Mouse (Mus musculus) activated CD4-positive, CD25-positive, alpha-beta regulatory T cell, adult 4 months (primary cell): ENCODE results near the gene Myh7. TPM values are rescaled to one million over a fixed set of nuclear protein-coding genes. Genes with fewer than 3 reads are reported as not detected.
"Not testable (repeated sequence)": the region's sequence is repeated elsewhere in the genome, so short reads cannot be mapped to it uniquely, and the experiment has no call there.

Experiments
- ATAC-seq: one replicate; pipeline ENCODE4 v1.8.0; 2017
- polyA plus RNA-seq, 2 experiments: library from polyadenylated mRNA; unstranded; fragments of 100-300 nt; shearing (Covaris generic); gene quantifications; one replicate each; pipeline ENCODE4 v1.2.1; 2017

Gene Myh7
- not detected for polyA plus RNA-seq

DNA sequence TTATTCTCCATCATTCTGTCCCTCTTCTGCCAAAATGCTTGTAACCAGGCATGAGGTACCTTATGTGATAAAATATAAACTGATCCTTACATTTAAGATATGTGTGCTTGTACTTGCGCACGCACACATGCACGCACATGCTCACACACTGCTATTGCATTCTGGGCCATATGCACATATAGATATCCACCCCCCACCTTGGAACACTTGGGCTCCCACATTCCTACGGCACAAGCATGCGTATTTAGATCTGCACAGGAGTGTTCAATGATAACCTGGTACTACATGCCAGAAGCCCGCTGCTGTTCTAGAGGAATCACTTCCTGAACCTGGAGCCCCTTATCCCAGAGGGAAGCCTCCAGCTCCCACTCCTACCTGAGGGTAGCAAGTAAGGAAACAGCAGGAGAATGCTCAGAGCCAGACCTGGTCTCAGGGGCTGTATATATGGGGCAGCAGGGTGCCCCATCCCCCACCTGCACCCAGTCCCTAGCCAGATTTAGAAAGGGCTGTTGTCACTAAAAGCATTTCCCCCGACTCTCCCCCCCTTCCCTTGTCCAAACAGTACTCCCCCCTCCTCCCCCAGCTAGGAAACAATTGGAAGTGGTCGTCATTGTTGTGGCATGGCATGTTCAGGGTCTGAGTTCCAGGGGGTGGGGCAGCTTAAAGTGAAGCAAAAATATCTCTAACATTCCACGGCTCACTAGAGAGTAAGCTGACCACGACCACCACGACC lies at the start of gene Myh7:
TSS of gene Myh7 (minus strand) at position 491 of the 733 bp plus-strand sequence.
- ATAC-seq = no peak

DNA sequence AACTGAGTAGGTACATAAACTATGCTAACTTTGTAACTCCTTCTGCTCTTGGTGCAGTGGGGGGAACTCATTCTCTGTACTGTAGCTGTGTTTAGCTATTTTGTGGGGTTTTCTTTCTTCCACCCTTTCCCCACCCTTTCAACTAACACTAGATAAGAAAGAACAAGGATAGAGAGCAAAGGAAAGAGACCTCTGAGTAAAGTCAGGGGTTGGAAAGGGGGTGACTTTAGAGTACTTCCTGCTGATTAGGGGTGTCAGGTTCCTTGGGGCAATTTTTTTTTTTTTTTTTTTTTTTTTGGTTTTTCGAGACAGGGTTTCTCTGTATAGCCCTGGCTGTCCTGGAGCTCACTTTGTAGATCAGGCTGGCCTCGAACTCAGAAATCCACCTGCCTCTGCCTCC lies 49.3 kb upstream of the Myh7 start:
- ATAC-seq = not testable (repeated sequence)

DNA sequence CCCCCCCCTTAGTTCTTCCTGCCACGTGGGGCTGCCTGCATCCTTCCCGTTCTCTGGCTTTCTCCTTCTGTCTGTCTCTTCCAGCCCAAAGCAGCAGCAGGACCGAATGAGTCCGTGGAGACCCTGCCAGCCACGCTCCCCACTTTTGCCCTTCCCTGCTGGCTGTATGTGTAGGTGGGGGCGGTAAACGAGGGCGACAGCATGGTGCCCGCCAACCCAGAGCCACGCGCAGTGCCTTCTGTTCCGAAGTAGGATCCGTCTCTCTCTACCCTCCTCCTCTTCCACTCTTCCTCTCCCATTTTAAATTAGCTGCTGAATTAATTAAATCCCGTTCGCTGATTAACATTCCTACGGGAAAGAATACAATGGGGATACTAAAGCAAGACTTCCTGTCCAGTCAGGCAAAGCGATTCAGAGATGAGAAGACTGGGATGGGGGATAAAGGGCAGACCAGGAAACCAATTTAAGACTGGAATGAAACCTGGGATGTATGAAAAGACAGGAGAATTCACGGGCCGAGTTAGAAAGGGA lies 38.3 kb upstream of the Myh7 start:
- ATAC-seq = no peak

DNA sequence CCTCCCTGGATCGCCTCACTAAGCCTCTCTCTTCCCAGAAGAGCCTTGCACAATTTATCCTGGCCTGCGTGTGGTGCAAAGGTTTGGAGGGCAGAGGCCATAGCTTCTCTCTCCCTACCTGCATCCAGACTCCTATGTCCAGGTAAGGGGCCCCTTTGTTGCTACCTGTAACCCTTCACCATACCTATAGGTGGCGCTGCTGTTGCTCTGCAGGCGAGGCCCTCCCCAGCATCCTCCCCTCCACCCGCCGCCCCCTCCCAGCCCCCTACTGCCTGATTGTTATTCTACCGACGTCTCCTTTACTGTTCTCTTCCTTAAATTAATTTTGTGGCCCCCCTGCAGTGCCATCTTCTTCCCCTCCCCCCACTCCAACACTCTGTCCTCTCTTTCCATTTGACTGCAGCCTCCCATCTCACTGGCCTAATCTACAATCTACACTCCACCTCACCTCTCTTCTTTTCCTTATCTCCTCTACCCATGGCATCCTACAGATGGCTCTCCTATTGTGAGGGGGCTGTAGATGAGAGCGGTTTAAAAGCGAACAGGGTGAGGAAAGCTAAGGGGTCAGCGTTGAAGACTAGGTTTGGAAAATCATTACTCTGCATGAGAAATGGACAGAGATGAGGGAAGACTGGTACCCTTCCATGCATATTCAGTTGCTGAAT lies 34.7 kb upstream of the Myh7 start:
- no peak for ATAC-seq

DNA sequence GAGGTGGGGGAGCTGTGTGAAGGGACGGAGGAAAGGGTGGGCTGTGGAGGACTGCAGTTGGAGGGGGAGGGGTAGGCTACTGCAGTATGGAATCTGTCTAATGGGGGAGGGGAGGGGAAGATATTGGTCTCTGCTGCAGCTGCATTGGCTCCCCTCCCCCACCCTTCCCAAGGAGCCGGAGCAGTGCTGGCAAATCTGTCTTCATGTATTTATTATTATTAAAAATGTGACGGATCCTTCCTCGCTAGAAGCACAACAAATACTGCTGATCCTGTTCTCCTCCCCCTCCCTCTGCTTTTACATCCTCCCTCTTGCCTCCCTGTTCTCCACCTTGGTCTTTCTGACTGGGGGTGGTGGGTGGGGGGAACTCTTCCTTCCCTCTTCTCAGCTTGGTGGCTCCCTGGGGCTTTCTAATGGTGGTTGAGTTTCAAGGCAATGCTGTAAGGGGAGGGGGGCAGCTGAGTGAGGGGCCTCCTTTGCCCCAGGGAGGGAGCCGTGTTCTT lies 34.0 kb upstream of the Myh7 start:
- no peak for ATAC-seq

DNA sequence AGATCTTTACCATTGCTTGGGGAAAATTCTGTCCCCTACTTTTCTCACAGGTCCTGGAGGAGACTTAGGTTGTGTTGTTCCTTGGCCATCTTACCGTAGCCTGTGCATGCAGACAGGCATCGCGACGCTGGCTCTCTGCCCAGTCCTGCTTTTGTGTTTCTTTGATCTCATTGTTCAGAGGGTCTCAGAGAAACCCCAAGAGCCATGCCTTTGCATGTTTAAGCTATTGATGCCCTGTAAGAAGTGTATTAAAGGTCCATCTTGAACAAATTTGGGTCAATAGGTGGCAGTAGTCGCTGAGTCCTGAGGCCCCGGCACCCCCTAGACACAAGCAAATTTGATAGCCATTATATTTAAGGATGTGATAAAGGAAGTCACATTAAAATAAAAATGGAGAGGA lies 33.2 kb upstream of the Myh7 start:
- no peak for ATAC-seq

DNA sequence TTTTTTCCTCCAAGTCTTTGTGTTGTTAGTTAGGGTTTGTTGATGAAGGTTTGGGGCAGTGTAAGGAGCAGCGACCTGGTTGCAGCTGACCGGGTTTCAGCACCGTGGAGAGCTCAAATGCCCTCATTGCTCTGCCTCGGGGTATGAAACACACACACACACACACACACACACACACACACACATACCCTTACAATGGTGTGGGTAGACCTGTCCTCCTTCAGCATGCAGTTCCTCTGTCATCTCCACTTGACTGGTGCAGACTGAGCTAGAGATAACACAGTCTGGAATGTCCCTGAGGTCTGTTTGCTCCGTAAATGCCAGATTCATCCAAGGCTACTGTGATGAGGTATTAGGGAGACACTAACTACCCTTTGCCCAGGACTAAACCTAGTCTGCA lies 32.8 kb upstream of the Myh7 start:
- ATAC-seq = no peak

DNA sequence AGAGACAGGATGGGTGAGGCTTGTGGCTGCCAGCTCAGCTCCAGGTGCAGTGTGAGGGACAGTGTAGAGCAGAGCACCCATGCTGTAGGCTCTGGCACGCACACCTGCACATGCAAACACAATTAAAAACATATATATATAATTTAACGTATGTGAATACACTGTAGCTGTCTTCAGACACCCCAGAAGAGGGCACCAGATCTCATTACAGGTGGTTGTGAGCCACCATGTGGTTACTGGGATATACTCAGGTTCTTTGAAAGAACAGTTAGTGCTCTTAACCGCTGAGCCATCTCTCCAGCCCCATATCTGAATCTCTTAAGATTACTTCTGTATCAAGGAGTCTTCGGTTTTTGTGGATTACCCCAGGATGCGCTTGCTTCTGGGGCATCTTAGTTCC lies 31.1 kb upstream of the Myh7 start:
- peak; percentile 49 for ATAC-seq

DNA sequence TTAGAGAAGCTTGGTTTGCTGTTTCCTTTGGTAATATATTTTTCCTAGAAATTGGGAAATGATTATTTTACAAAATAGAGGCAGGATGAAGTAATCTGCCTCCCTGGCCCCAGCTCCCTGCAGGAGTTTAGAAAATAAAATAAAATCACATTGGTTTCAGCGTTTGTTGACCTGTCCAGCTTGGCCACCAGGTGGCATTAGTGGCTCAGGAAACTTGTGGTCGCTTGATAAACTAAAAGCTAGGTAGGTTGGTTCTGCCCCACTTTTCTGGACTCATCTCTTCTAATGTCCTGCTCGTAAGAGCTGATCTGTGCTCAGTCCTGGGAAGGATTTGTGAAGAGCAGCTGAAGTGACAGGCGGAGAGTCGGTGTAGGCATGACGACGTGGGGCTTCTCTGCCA lies 29.8 kb upstream of the Myh7 start:
- peak; percentile 36 for ATAC-seq

DNA sequence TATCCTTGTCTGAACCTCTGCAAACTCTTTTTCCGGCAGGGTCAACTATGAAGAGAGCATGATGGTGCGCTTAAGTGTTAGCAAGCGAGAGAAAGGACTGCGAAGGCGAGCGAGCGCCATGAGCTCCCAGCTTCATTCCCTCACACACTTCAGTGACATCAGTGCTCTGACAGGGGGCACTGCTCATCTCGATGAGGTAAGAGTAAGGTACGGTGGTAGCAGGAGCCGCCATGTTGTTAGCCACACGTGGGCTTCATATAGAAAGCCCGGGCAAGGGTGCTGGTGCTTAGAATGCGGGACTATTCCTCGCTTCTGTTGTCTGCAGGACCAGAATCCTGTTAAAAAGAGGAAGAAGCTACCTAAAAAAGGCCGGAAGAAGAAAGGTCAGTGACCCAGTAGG lies 28.6 kb upstream of the Myh7 start:
- ATAC-seq = no peak

DNA sequence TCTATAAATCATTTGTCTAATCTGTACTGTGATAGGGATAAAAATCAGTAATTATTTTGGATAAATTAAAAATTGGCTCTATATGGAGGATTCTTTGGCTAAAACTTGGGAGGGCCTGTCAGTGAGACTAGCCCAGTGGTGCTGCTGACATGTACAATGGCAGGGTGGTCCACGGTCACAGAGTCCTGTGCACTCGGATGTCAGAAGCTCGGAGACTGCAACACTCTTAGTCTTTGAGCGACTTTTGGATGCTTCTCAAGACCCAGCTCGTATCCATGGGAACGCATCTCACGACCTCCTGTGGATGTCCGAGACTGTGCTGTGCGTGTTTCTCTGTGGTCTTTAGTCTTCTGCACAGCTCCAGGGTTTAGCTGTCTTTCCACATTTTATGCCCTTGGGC lies 26.0 kb upstream of the Myh7 start:
- no peak for ATAC-seq

DNA sequence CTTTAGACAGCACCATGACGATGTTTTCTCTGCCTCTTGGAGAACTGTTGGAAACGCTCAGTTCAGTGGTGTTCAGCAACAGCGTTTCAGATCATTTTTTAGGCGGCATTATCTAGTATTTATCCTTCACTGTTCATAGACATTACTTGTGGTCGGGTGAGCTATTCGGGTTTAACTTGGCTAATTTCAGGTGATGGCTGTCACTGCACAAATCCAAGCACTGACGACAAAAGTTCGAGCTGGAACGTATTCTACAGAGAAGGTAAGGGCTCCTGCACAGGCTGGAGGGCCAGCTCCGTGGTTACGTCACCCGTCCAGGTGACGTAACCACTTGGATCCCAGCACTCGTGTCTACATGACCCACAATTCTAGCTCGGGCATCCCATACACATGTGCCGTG lies 22.4 kb upstream of the Myh7 start:
- ATAC-seq = no peak

DNA sequence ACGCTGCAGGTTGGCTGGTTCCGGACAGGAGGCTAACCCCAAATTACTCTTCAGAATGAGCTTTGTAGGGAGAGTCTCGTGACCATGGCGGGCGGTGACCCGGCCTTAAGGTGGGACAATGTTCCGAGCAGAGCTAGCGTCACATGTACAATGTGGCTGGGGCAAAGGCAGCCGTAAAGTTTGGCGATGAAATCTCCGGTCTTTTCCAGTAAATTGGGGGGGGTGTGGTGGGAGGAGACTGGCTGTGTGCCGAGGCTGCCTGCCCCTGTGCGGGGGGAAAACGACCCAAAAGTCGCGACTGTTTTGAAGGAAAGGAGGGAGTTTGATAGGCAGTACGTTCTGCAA lies 21.3 kb upstream of the Myh7 start:
- ATAC-seq = no peak

DNA sequence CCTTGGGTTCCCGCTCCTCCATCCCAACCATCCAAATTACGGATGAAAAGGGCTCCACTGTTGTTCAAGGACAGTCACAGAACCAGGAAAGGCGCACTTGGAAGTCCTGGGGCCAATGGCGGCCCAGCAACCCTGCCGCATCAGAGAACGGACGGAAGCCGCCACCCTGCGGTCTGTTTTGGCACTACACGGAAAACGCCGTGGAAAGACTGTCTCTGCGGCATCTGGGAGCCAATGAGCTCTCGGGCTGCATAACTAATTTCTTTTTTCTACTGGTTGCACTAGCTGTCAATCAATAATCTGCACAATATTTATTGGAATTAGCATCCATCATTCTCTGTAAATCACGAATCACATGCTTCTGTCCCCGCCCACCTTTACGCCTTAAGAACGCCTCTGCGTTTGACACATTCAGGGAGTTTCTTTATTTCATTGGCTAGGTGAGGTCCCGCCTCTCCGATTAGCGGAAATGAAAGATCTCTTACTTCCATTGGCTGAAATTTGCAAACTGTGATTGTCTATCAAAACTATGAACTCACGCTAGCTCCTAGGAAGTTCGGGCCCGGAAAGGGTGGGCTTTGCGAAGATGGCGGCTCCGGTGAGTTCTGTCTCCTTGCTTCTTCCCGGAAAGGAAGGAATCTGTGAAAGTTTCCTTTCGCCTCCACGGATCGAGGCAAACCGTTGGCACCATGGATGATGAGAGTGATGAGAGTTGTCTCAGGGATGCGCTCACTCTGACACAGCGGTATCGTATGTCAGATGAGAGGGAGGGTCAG lies 20.8 kb upstream of the Myh7 start, which contains the start of gene Ngdn:
TSS of gene Ngdn (plus strand) at position 464 of the 776 bp plus-strand sequence.
- ATAC-seq = peak; percentile 92

DNA sequence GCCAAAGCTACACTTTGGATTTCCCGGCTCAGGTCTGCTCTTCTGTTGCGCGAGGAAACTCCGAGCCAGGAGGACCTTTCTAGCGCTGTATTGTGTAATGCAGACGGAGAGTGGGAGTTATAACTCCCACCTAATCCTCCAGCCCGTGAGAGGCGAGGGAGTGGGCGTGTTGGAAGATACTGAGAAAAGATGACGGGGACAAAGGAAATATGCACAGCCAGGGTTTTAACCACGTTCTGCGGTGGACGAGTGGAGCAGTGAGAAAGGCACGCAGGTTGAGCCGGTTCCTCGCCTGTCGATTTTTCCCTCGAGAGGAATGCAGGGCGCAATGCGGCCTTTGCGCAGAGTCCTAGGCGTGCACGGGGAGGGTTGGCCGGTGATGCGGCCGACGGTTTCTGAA lies 20.2 kb upstream of the Myh7 start:
- ATAC-seq = peak; percentile 3

DNA sequence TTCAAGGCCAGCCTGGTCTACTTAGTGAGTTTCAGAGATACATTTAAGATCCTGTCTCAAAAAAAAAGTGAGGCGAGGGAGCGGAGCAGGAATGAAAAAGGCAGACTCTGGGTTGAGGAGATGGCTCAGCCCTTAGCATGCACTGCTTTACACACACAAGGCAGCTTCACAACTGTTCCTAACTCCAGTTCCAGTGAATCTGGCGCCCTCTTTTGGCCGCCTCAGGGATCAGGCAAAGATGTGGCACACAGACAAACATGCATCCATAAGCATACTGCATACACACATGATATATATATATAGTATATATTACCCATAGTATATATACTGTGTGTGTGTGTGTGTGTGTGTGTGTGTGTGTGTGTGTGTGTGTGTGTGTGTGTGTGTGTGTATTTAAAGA lies 16.7 kb upstream of the Myh7 start:
- ATAC-seq = no peak

DNA sequence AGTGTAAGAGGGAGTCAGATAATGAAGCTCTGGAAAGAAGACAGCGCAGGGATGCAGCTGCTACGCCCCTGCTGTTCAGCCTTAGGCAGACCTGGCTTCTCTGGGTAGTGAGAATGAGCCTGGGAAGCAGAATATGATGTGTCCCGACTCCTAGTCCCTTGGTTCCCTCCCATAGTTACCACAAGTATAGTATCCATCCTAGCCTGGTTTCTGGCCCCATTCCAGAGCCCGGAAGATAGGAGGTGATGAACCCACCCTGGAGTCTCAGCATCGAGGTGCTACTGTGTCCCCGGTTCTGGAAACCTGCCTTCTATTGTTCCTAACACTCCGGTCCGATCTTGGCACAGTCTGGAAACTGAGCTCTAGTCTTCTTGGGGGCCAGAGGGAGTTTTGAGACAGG lies 14.0 kb upstream of the Myh7 start:
- no peak for ATAC-seq

DNA sequence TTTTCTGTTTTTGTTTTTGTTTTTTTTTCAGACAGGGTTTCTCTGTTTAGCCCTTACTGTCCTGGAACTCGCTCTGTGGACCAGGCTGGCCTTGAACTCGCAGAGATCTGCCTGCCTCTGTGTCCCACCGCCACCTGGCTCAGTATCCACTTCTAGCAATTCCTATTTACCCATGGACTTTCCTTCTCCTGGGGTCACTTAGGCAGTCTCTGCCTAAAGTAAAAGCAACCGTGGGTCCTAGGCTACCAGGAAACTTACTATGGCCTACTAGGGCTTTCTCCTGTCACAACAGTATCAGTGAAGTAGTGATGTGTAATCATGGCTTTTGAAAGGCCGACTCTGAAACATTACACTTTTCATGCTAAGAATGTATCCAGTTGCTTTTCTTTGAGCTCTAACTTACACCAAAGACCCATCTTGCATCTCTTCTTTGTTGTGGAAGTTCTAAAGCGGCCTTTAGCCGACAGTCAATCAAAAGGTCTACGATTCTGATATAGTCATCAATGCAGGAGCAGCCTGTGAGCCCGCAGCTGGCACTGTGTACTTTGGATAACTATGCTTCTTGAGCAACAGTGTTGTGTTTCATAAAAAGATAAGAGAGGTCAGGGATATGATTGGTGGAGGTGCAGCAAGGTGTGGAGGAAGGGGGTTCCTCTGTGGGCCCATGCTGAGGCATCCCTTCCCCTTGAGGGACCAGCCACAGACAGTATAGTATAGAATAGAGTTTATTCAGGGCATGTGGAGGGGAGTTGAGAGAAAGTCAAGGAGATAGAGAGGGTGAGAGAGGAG lies 12.9 kb upstream of the Myh7 start:
- no peak for ATAC-seq

DNA sequence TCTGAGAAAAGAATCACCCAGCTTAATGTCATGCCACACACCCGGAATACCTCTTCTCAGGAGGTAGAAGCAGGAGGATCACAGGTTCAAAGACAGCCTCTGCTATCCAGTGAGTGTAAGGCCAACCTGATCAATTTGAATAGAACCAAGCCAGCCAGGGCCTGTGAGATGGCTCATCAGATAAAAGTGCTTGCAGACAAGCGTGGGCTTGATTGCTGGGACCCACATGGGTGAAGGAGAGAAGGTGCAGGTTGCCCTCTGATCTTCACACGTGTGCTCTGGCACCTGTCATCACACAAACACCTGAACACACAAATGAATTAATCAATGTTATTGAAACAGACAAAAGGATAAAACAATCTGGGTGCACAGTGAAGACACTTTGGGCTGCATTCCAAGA lies 12.1 kb upstream of the Myh7 start:
- ATAC-seq = no peak

DNA sequence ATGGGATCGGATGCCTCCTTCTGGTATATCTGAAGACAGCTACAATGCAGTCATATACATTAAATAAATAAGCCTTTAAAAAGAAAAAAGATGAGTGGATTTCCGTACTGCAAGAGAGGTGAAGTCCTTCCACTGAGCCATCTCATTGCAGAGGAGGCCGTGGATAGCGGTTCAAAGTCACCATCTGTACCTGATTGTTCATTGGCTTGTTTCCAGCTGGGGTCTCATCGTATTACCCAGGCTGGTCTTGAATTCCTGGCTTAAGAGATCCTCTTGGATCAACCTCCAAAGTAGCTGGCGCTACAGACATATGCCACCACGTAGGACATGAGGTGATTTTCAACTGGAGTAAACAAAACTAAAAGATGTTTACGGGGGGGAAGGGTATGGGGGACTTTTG lies 11.5 kb upstream of the Myh7 start:
- ATAC-seq = no peak

DNA sequence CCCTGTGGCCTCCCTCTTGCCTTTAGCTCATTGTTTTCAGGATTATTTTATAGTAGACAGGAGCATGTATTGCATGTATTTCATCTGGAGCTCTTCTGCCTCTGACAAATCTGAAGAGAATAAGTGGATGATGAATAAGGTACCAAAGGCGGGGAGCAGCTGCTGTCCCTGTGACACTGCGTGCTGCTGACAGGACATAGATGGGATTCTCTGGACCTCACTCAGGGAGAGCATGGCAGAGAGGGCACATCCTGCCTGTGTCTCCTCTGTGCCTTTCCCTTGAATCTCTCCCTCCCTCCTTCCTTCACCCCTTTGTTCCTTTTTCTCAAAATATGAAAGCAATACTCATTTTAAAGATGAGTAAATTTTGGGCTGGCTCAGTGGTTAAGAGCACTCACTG lies 11.1 kb upstream of the Myh7 start:
- ATAC-seq = no peak
